Mouse (Mus musculus): ENCODE measurements around the gene Krt84. TPM values are rescaled to one million over a fixed set of nuclear protein-coding genes. Genes with fewer than 3 reads are reported as not detected.

The Krt84 gene
- 0.09 and 0.13 TPM in 2 replicates for polyA plus RNA-seq (2015; fragmentation: Nextera tagmentation; extraction: Ambion mirVana)

GRCm38 (mm10) chr15:101532720-101533119, at the start of gene Krt84:
Krt84 (minus strand) TSS chr15:101532820.
- no peak within 1 kb of the TSS for H3K9ac ChIP-seq
- H3K4me3 ChIP-seq, result no peak within 1 kb of the TSS
- no peaks in the 10 kb centered on the region for H3K9me3 ChIP-seq
- no peaks in the 10 kb centered on the region for H3K36me3 ChIP-seq
- H3K4me1 ChIP-seq, result peaks cover 9% of the 10 kb centered on the region; the same call in 1 of the 2 replicates
- 57% methylated on average over 7 of the region's 7 CpGs for whole genome bisulfite sequencing
- H3K27ac ChIP-seq, result no peak within 1 kb of the TSS
- H3K27me3 ChIP-seq, result peaks cover 49% of the 10 kb centered on the region
- no peak within 1 kb of the TSS for H3K4me2 ChIP-seq (replicated peaks)
- no peak for ATAC-seq (ENCODE audit: low FRiP score, low read depth)

- no peak overlapping the region for H3K9ac ChIP-seq
- H3K4me3 ChIP-seq, result no peak overlapping the region
- no peaks in the 10 kb centered on the region for H3K27me3 ChIP-seq
- no peak overlapping the region for H3K27ac ChIP-seq
- 69% methylated on average over 3 of the region's 3 CpGs for WGBS
- no peak for ATAC-seq (ENCODE audit: low FRiP score, low read depth)
- no peaks in the 10 kb centered on the region for H3K9me3 ChIP-seq
- no peaks in the 10 kb centered on the region for H3K36me3 ChIP-seq
- no peak overlapping the region for H3K4me2 ChIP-seq (replicated peaks)
- H3K4me1 ChIP-seq, result 0 out of 2 replicates have a peak, but pooled peaks cover 2% of the 10 kb centered on the region
Measured at GRCm38 (mm10) chr15:101581701-101582100, 49.1 kb upstream of the Krt84 start.

GRCm38 (mm10) chr15:101575506-101575905, 42.9 kb upstream of the Krt84 start:
- Histone ChIP-seq H3K36me3 (no peaks in the 10 kb centered on the region), H3K27ac (no peak overlapping the region), H3K4me3 (no peak overlapping the region), H3K9me3 (no peaks in the 10 kb centered on the region), H3K4me2 (replicated peaks) (no peak overlapping the region), H3K27me3 (no peaks in the 10 kb centered on the region), H3K9ac (no peak overlapping the region), H3K4me1 (peaks cover 12% of the 10 kb centered on the region)
- no peak for ATAC-seq (ENCODE audit: low FRiP score, low read depth)
- WGBS, result 92% methylated on average over 5 of the region's 5 CpGs

GRCm38 (mm10) chr15:101573796-101574345, 41.3 kb upstream of the Krt84 start, which contains the start of gene Krt75:
Krt75 (minus strand) TSS chr15:101573904.
- Histone ChIP-seq H3K9ac (no peak within 1 kb of the TSS), H3K4me1 (peaks cover 12% of the 10 kb centered on the region), H3K9me3 (no peaks in the 10 kb centered on the region), H3K36me3 (no peaks in the 10 kb centered on the region), H3K4me2 (replicated peaks) (peak within 1 kb of the TSS; percentile 12; the same call in 1 of the 2 replicates), H3K4me3 (no peak within 1 kb of the TSS), H3K27me3 (0 out of 2 replicates have a peak, but pooled peaks cover under 1% of the 10 kb centered on the region), H3K27ac (no peak within 1 kb of the TSS)
- WGBS, result 48% methylated on average over 15 of the region's 15 CpGs
- no peak for ATAC-seq (ENCODE audit: low FRiP score, low read depth)

- H3K9me3 ChIP-seq, result no peaks in the 10 kb centered on the region
- no peak for ATAC-seq (ENCODE audit: low FRiP score, low read depth)
- H3K9ac ChIP-seq, result no peak overlapping the region
- H3K4me3 ChIP-seq, result no peak overlapping the region
- no peaks in the 10 kb centered on the region for H3K36me3 ChIP-seq
- no peak overlapping the region for H3K4me2 ChIP-seq (replicated peaks)
- H3K27me3 ChIP-seq, result 0 out of 2 replicates have a peak, but pooled peaks cover 2% of the 10 kb centered on the region
- WGBS, result 48% methylated on average over 7 of the region's 7 CpGs
- peaks cover 32% of the 10 kb centered on the region for H3K4me1 ChIP-seq
- H3K27ac ChIP-seq, result no peak overlapping the region
Measured at GRCm38 (mm10) chr15:101567780-101568179, 35.2 kb upstream of the Krt84 start.

GRCm38 (mm10) chr15:101562850-101563249, 30.2 kb upstream of the Krt84 start, which contains the start of gene Krt90:
Krt90 (minus strand) TSS chr15:101562950.
- H3K9me3 ChIP-seq, result no peaks in the 10 kb centered on the region
- H3K36me3 ChIP-seq, result no peaks in the 10 kb centered on the region
- no peak within 1 kb of the TSS for H3K27ac ChIP-seq
- WGBS, result 69% methylated on average over 5 of the region's 5 CpGs
- no peak for ATAC-seq (ENCODE audit: low FRiP score, low read depth)
- H3K4me2 ChIP-seq (replicated peaks), result no peak within 1 kb of the TSS
- no peaks in the 10 kb centered on the region for H3K27me3 ChIP-seq
- no peak within 1 kb of the TSS for H3K9ac ChIP-seq
- H3K4me3 ChIP-seq, result no peak within 1 kb of the TSS
- H3K4me1 ChIP-seq, result peaks cover 41% of the 10 kb centered on the region

GRCm38 (mm10) chr15:101558034-101558646, 25.5 kb upstream of the Krt84 start:
- no peaks in the 10 kb centered on the region for H3K36me3 ChIP-seq
- 13% methylated on average over 7 of the region's 7 CpGs for WGBS
- H3K4me1 ChIP-seq, result peaks cover 11% of the 10 kb centered on the region
- peaks cover 11% of the 10 kb centered on the region; the same call in 1 of the 2 replicates for H3K27me3 ChIP-seq
- no peak overlapping the region for H3K27ac ChIP-seq
- H3K9me3 ChIP-seq, result no peaks in the 10 kb centered on the region
- no peak overlapping the region for H3K4me3 ChIP-seq
- H3K4me2 ChIP-seq (replicated peaks), result no peak overlapping the region
- no peak for ATAC-seq (ENCODE audit: low FRiP score, low read depth)
- no peak overlapping the region for H3K9ac ChIP-seq

GRCm38 (mm10) chr15:101553169-101553568, 20.5 kb upstream of the Krt84 start:
- Histone ChIP-seq H3K4me3 (peak overlapping the region; percentile 5; the same call in 1 of the 2 replicates), H3K4me1 (peaks cover 12% of the 10 kb centered on the region), H3K27me3 (peaks cover 32% of the 10 kb centered on the region), H3K9me3 (no peaks in the 10 kb centered on the region), H3K36me3 (no peaks in the 10 kb centered on the region), H3K27ac (no peak overlapping the region), H3K4me2 (replicated peaks) (peak overlapping the region; percentile 46), H3K9ac (no peak overlapping the region; the same call in 1 of the 2 replicates)
- peak; percentile 87 for ATAC-seq (ENCODE audit: low FRiP score, low read depth)
- WGBS, result 0% methylated on average over 11 of the region's 11 CpGs

- Histone ChIP-seq H3K4me1 (peaks cover 8% of the 10 kb centered on the region), H3K9me3 (no peaks in the 10 kb centered on the region), H3K9ac (no peak overlapping the region), H3K27ac (no peak overlapping the region), H3K4me3 (no peak overlapping the region), H3K36me3 (no peaks in the 10 kb centered on the region), H3K4me2 (replicated peaks) (no peak overlapping the region), H3K27me3 (peaks cover 32% of the 10 kb centered on the region)
- ATAC-seq (ENCODE audit: low FRiP score, low read depth), result no peak
- 76% methylated on average over 8 of the region's 8 CpGs for whole genome bisulfite sequencing
Measured at GRCm38 (mm10) chr15:101552188-101552587, 19.6 kb upstream of the Krt84 start.

- Histone ChIP-seq H3K4me3 (no peak within 1 kb of the TSS), H3K27ac (no peak within 1 kb of the TSS), H3K9ac (no peak within 1 kb of the TSS), H3K27me3 (peaks cover 32% of the 10 kb centered on the region), H3K9me3 (no peaks in the 10 kb centered on the region), H3K4me2 (replicated peaks) (no peak within 1 kb of the TSS), H3K4me1 (peaks cover 8% of the 10 kb centered on the region), H3K36me3 (no peaks in the 10 kb centered on the region)
- ATAC-seq (ENCODE audit: low FRiP score, low read depth), result no peak
- WGBS, result 58% methylated on average over 7 of the region's 7 CpGs
Measured at GRCm38 (mm10) chr15:101550567-101550966, 17.9 kb upstream of the Krt84 start, which contains the start of gene Krt82. Krt82 (minus strand) TSS chr15:101550667.

GRCm38 (mm10) chr15:101544478-101544877, 11.9 kb upstream of the Krt84 start:
- no peak overlapping the region for H3K4me2 ChIP-seq (replicated peaks)
- no peak for ATAC-seq (ENCODE audit: low FRiP score, low read depth)
- peaks cover 2% of the 10 kb centered on the region; the same call in 1 of the 2 replicates for H3K27me3 ChIP-seq
- H3K36me3 ChIP-seq, result no peaks in the 10 kb centered on the region
- WGBS, result 32% methylated on average over 3 of the region's 3 CpGs
- H3K9me3 ChIP-seq, result no peaks in the 10 kb centered on the region; the same call in 1 of the 2 replicates
- peaks cover 19% of the 10 kb centered on the region for H3K4me1 ChIP-seq
- no peak overlapping the region for H3K27ac ChIP-seq
- no peak overlapping the region for H3K9ac ChIP-seq
- H3K4me3 ChIP-seq, result no peak overlapping the region

GRCm38 (mm10) chr15:101542543-101542942, 9.9 kb upstream of the Krt84 start:
- no peak for ATAC-seq (ENCODE audit: low FRiP score, low read depth)
- H3K9ac ChIP-seq, result no peak overlapping the region
- 0 out of 2 replicates have a peak, but pooled peaks cover 4% of the 10 kb centered on the region for H3K27me3 ChIP-seq
- peaks cover 30% of the 10 kb centered on the region for H3K4me1 ChIP-seq
- no peak overlapping the region for H3K27ac ChIP-seq
- H3K4me2 ChIP-seq (replicated peaks), result no peak overlapping the region
- no peak overlapping the region for H3K4me3 ChIP-seq
- 55% methylated on average over 9 of the region's 9 CpGs for WGBS
- no peaks in the 10 kb centered on the region for H3K36me3 ChIP-seq
- H3K9me3 ChIP-seq, result no peaks in the 10 kb centered on the region; the same call in 1 of the 2 replicates

Data from limb, embryonic 13.5 days (tissue).